Mouse (Mus musculus) myocyte (in vitro differentiated cells): Measurements from ENCODE around the gene Ttyh3.

Source experiments
- REST ChIP-seq: IDR thresholded peaks from one replicate; pipeline ENCODE4 v1.6.1; 2011; ENCODE audit warnings: mild to moderate bottlenecking, control low read depth, moderate library complexity; ENCODE audit not compliant: insufficient read depth, insufficient read length
- USF1 ChIP-seq: IDR thresholded peaks from one replicate; pipeline ENCODE4 v1.6.1; 2011; ENCODE audit warnings: low read depth, mild to moderate bottlenecking, control low read depth, moderate library complexity

DNA sequence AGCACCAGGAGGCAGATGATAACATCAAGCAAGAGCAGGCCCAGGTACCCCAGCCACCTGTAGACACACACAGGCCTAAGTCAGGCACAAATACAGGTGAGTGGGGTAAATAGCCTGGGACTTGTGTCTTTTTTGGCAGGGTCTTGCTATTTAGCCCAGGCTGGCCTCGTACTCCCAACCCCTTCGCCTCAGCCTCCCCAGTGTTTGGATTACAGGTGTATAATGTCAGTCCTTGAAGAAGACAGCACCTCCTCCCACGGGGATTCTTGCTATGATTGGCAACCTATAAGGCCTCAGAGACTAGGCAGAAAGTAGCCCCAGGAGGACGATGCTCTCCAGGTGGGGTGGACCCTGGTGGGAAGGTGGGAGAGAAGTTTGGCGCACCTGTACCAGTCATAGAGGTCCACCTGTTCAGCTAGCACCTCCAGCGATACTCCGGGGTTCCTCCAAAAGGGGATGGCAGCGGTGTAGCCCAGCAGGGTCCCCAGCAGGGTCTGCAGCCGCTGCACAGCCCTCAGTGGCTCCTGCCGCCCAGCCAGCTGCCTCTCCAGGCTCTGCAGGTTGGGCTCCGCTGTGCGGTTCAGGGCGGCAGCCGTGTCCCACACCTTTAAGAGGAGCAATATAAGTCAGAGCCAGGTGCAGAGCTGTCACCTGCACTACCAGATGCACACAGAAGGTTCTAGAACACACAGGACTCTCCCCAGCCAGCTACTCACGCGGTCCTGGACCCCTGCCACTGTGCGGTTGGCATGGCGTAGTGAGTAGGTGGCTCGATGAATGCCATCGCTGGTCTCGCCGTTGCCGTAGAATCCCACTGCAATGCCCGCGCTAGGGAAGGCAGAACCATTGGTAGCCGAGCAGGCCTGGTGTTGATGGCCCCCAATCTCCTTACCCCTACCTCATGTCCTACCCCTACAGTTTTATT lies 13.8 kb downstream of the Ttyh3 start:
- no peak for TF ChIP-seq USF1
- no peak for TF ChIP-seq REST
